Mouse (Mus musculus): ENCODE data around the gene Rbm14.
"Not testable (repeated sequence)": the region's sequence is repeated elsewhere in the genome, so short reads cannot be mapped to it uniquely, and the experiment has no call there.

Gene Rbm14

GRCm38 (mm10) chr19:4812334-4812949 lies 1.0 kb upstream of the Rbm14 start:
- not testable (repeated sequence) for DNase-seq (ENCODE audit: extremely low spot score)

- DNase-seq (ENCODE audit: extremely low spot score): no peak
Measured at GRCm38 (mm10) chr19:4811909-4812242, 442 bp upstream of the Rbm14 start.

- no peak for DNase-seq (ENCODE audit: extremely low spot score)
Measured at GRCm38 (mm10) chr19:4810746-4811062, 730 bp downstream of the Rbm14 start.

GRCm38 (mm10) chr19:4810309-4810708 lies 1.1 kb downstream of the Rbm14 start:
- no peak for DNase-seq (ENCODE audit: extremely low spot score)

- DNase-seq (ENCODE audit: extremely low spot score): no peak
Measured at GRCm38 (mm10) chr19:4803283-4803682, 8.2 kb downstream of the Rbm14 start.

- no peak for DNase-seq (ENCODE audit: extremely low spot score)
Measured at GRCm38 (mm10) chr19:4802691-4803091, 8.7 kb downstream of the Rbm14 start.

GRCm38 (mm10) chr19:4799083-4799482 lies 12.4 kb downstream of the Rbm14 start:
- no peak for DNase-seq (ENCODE audit: extremely low spot score)

GRCm38 (mm10) chr19:4797846-4798245 lies 13.6 kb downstream of the Rbm14 start:
- no peak for DNase-seq (ENCODE audit: extremely low spot score)

GRCm38 (mm10) chr19:4795929-4796328 lies 15.5 kb downstream of the Rbm14 start:
- DNase-seq (ENCODE audit: extremely low spot score): no peak

GRCm38 (mm10) chr19:4793831-4794422 lies 17.5 kb downstream of the Rbm14 start, which contains the start of gene Rbm4:
TSS of gene Rbm4 (minus strand) at chr19:4793901.
- peak; percentile 97 for DNase-seq (ENCODE audit: extremely low spot score)

- DNase-seq (ENCODE audit: extremely low spot score): no peak
Measured at GRCm38 (mm10) chr19:4793281-4793830, 18.1 kb downstream of the Rbm14 start.

GRCm38 (mm10) chr19:4786313-4786712 lies 25.1 kb downstream of the Rbm14 start:
- no peak for DNase-seq (ENCODE audit: extremely low spot score)

- DNase-seq (ENCODE audit: extremely low spot score): no peak
Measured at GRCm38 (mm10) chr19:4785206-4785605, 26.2 kb downstream of the Rbm14 start.

- no peak for DNase-seq (ENCODE audit: extremely low spot score)
Measured at GRCm38 (mm10) chr19:4782891-4783290, 28.5 kb downstream of the Rbm14 start.

GRCm38 (mm10) chr19:4772785-4773184 lies 38.6 kb downstream of the Rbm14 start:
- no peak for DNase-seq (ENCODE audit: extremely low spot score)

GRCm38 (mm10) chr19:4767507-4768148 lies 43.8 kb downstream of the Rbm14 start:
- DNase-seq (ENCODE audit: extremely low spot score): no peak

- no peak for DNase-seq (ENCODE audit: extremely low spot score)
Measured at GRCm38 (mm10) chr19:4762876-4763275, 48.6 kb downstream of the Rbm14 start.

- DNase-seq (ENCODE audit: extremely low spot score): not testable (repeated sequence)
Measured at GRCm38 (mm10) chr19:4760544-4760943, 50.9 kb downstream of the Rbm14 start.

- no peak for DNase-seq (ENCODE audit: extremely low spot score)
Measured at GRCm38 (mm10) chr19:4756921-4757320, 54.5 kb downstream of the Rbm14 start.

GRCm38 (mm10) chr19:4756193-4756911 lies 55.1 kb downstream of the Rbm14 start, which contains the start of gene Rbm4b:
TSS of gene Rbm4b (plus strand) at chr19:4756497.
- DNase-seq (ENCODE audit: extremely low spot score): peak; percentile 99

- peak; percentile 87 for DNase-seq (ENCODE audit: extremely low spot score)
Measured at GRCm38 (mm10) chr19:4755565-4756192, 55.8 kb downstream of the Rbm14 start.

All from embryo, embryonic 9.5 days (tissue).